Mouse (Mus musculus) kidney, postnatal 10 days (tissue): ENCODE results near the gene Ddx58.

Source experiments
- DNase-seq: peaks from one replicate; pipeline ENCODE4 v3.0.0; 2021; ENCODE audit warnings: mixed read lengths

Ddx58 gene

DNA sequence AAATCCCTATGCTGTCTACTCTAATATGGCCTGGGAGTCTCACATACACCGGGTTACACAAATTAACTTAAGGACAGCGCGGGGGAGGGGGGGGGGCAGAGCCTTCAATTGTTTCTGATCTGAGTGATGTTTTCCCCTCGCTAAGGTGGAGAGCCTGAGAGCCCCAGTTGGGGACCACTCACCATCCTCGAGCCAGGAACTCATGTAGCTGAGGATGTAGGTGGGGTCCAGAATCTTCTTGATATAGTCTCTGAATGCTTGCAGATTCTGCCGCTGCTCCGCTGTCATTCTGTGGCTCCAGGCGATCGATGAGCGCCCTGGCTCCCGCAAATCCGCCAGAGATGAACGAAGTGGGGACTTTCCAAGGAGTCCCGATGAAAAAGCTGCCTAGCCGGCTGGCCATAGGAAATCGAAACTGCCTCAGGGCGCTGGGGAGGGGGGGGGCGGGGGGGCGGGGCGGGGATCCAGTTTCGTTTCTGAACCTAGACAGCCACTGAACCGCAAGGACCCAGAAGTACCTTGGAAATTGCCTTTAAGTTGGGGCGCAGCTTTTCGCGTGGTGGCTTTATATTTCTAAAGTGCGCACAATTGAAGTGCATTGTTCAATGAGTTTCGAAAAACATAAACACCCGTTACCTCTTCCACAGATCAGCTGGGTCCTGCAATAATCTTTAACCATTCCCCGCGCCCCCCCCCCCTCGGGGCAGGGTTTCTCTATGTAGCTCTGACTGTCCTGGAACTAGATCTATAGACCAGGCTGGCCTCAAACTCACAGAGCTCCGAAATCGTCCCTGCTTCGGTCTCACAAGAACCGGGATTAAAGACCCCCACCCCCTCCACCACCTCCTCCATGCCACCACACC is at the start of gene Ddx58:
Gene Ddx58, minus strand, starts transcription at position 420 of the 863 bp plus-strand sequence.
- DNase-seq: peak; percentile 49

GRCm38 (mm10) chr4:40289046-40289445 is 49.4 kb upstream of the Ddx58 start:
- no peak for DNase-seq

DNA sequence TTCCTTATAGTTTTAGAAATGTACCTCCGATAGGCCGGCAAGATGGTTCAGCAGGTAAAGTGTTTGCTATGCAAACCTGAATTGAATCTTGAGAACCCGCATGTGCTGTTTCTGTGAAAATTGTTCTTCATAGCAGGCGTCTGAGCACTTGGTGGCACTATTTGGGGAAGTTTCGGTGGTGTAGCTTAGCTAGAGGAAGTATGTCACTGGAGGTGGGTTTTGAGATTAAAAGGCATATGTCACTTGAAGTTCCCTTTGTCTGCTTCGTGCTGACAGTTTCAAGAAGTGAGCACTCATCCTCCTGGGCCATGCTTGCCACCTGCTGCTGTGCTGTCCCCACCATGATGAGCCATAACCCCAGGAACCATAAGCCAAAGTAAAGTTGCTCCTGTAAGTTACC is 47.8 kb upstream of the Ddx58 start:
- no peak for DNase-seq

GRCm38 (mm10) chr4:40285582-40285981 is 46.0 kb upstream of the Ddx58 start:
- DNase-seq: peak; percentile 84

DNA sequence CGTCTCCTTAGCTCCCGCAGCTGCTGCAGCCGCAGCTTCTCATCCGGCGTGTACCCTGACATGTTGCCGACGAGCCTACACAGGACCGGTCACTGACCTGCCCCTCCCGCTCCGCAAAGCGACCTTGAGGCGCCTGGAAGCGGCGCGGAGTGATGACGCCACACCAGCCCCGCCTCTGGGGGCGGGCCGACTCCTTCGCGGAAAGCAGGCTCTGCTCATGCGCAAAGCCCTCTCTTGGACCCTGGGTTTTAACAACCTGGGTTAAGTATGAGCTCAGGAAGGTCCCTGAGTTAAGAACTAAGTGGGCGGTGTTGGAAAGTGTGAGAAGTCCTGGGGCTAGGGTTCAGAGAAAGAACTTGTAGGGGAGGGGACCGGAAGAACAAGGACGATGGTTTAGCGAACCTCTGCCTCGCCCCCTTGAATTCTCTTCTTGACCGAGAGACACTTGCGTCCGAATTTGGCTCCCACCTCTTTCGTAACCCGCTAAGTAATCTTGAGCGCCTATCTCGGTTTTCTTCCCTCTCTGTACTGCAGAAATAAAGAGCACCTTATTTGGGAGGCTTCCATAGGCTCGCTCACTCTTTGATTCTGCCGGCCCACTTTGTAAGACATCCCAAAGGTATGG is 39.8 kb upstream of the Ddx58 start, which contains the start of gene Ndufb6:
Gene Ndufb6, minus strand, starts transcription at position 146 of the 625 bp plus-strand sequence.
- peak; percentile 98 for DNase-seq

GRCm38 (mm10) chr4:40278880-40279275 is 39.2 kb upstream of the Ddx58 start:
- no peak for DNase-seq

- peak; percentile 97 for DNase-seq
Observed at GRCm38 (mm10) chr4:40269430-40270032, 29.9 kb upstream of the Ddx58 start, which contains the start of the genes Smim27 and Topors. Gene Smim27, plus strand, starts transcription at chr4:40269579. Gene Topors, minus strand, starts transcription at chr4:40269850.

- no peak for DNase-seq
Observed at GRCm38 (mm10) chr4:40268835-40269234, 29.2 kb upstream of the Ddx58 start.

DNA sequence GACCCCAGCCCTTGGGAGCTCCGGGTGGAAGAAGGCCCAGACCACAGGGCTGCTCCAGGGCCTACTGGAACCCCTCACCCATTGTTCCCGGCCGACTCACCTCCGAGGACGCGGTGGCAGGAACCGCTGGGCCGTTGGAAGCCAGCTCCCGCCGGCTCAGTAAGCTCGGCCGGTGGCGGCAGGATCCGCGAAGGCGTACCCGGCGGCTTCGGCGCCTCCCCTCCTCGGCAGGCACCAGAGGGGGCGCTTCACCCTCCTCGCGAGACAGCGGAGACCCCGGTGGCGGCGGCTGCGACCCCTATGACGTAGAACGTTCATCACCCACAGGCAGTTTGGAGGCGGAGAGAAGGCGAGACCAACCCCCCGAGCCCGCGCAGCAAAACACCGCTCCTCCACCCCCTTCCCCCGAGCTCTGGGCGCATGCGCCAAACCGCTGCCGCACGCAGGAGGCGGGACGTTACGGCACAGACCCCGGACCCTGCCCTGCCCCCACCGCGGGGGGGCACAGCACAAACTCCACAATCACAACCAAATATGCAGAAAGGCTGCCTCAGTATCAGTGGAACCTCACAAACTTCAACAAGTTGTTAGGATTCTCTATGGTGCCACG is 28.7 kb upstream of the Ddx58 start:
- DNase-seq: peak; percentile 96

DNA sequence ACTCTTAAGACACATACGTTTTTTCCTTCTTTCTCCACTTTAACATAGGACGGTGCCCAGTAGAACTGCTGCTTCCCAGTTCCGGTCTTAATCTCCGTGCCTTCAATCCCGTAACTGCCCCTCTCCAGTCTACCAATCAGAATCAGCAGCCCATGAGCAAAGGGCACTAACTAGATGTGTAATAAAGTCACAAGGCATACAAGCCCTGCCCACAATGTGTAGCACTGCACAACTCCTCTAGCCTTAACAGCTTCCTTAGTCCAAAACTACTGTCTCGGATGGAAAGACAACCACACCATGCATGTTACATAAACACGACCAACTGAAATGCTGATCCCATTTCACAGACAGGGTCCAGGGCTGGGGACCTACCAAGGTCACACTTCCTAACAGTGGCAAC is 28.1 kb upstream of the Ddx58 start:
- peak; percentile 22 for DNase-seq

DNA sequence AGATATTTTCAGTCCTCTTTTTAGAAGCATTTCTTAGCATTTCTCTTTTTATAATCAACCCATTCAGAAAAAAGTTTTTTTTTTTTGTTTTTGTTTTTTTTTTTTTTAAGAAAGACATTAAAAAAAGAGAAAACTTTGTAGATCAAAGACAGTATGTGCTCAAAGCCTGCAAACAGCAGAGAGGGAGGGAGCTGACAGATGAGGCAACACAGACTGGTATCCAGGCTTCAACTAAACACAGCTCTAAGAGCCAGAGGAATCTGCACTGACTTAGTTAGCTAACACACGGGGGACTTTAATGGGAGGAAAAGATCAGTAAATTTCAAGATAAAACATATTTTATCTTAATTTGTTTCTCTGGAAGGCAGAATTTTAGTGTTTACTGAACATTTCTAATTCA is 24.7 kb upstream of the Ddx58 start:
- DNase-seq: no peak

- DNase-seq: no peak
Observed at GRCm38 (mm10) chr4:40254385-40255103, 14.9 kb upstream of the Ddx58 start.

DNA sequence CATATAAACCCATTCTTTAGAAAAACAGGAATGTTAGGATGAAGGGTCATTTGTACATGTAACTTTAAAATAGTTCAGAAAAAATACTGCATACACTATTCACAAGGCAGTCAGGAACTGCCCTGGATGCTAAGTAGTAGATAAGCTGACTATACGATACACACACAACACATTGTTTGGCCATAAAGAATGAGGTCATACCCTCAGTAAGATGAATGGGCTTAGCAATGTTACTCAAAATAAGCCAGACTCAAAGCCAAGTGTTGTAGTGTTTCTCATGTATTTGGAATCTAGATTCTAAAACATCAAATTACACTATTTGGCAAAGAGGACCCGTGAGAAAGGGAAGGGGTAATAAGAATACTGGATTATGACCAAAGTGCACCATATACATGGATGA is 14.1 kb upstream of the Ddx58 start:
- DNase-seq: no peak

- DNase-seq: no peak
Observed at GRCm38 (mm10) chr4:40250984-40251383, 11.4 kb upstream of the Ddx58 start.

- DNase-seq: no peak
Observed at GRCm38 (mm10) chr4:40244035-40244434, 4.4 kb upstream of the Ddx58 start.

DNA sequence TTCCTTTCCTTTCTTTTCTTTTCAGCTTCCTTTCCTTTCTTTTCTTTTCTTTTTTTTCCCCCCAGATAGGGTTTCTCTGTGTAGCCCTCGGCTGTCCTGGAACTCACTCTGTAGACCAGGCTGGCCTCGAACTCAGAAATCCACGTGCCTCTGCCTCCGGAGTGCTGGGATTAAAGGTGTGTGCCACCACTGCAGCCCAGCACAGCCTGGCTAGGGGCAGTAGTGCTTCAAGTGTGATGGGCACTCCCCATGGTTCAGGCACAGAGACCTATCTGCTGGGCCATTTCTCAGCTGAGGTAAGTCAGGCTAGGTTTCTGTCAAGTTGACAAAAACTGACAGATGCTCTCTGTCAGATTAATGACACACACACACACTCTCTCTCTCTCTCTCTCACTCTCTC is 3.4 kb upstream of the Ddx58 start:
- DNase-seq: no peak

GRCm38 (mm10) chr4:40241928-40242327 is 2.3 kb upstream of the Ddx58 start:
- no peak for DNase-seq

- no peak for DNase-seq
Observed at GRCm38 (mm10) chr4:40240272-40240744, 680 bp upstream of the Ddx58 start.

- DNase-seq: peak; percentile 88
Observed at GRCm38 (mm10) chr4:40238483-40239408, 882 bp downstream of the Ddx58 start.

DNA sequence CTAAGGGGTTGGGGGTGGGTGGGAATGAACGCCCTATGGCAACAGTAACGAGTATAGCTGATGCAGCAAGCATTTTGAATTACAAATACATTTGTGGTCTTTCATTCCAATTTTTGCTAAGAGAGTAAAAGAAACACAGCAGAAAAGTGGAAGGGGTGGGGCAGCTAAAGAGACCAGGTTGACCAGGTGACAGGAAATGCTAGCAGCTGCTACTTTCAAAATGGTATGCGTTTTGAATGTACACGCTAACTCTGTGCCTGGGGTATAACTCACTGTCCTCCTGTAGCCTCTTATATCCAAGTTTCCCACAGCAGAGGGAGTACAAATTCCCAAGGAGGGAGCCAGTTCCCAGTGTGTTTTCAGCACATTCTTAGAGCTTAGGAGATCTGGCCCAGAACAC is 2.8 kb downstream of the Ddx58 start:
- no peak for DNase-seq

GRCm38 (mm10) chr4:40234256-40234655 is 5.4 kb downstream of the Ddx58 start:
- DNase-seq: no peak
